Mouse (Mus musculus) hindbrain, postnatal 0 days (tissue): ENCODE measurements around the gene Zfp384. TPM values are rescaled to one million over a fixed set of nuclear protein-coding genes. Genes with fewer than 3 reads are reported as not detected.
A peak's percentile ranks its signal among the peaks of the same experiment; 100 is the strongest.

Source experiments
- ATAC-seq: fragments of 200-750 bp; cut with Nextera tagmentation; 2 replicates; pipeline ENCODE4 v1.8.0; 2017; ENCODE audit warnings: mild to moderate bottlenecking, moderate TSS enrichment, moderate library complexity
- DNase-seq: peaks from one replicate; pipeline ENCODE4 v3.0.0-alpha.2; 2015; ENCODE audit warnings: low spot score
- H3K27ac ChIP-seq: fragments of 300-500 bp; sonication (generic); 2 replicates; pipeline ENCODE4 v1.5.1; 2014; ENCODE audit warnings: mild to moderate bottlenecking
- H3K27me3 ChIP-seq: fragments of 300-500 bp; sonication (generic); 2 replicates; pipeline ENCODE4 v1.6.1; 2014; ENCODE audit warnings: low read length, mixed read lengths; ENCODE audit not compliant: insufficient read depth
- H3K36me3 ChIP-seq: fragments of 300-500 bp; sonication (generic); 2 replicates; pipeline ENCODE4 v1.6.1; 2014; ENCODE audit warnings: low read length, mixed read lengths; ENCODE audit not compliant: insufficient read depth
- H3K4me1 ChIP-seq: fragments of 300-500 bp; sonication (generic); 2 replicates; pipeline ENCODE4 v1.6.1; 2014; ENCODE audit warnings: antibody characterized with exemption, low read length, mixed read lengths; ENCODE audit not compliant: insufficient read depth
- H3K4me2 ChIP-seq: fragments of 300-500 bp; sonication (generic); 2 replicates; pipeline ENCODE4 v1.6.1; 2014; ENCODE audit warnings: low read depth, mild to moderate bottlenecking, low read length, moderate library complexity, mixed read lengths
- H3K4me3 ChIP-seq: fragments of 300-500 bp; sonication (generic); 2 replicates; pipeline ENCODE4 v1.5.1; 2014; ENCODE audit warnings: low read length
- H3K9ac ChIP-seq: fragments of 300-500 bp; sonication (generic); replicated peaks from 2 replicates; pipeline ENCODE4 v1.6.1; 2014; ENCODE audit warnings: mild to moderate bottlenecking, low read length, moderate library complexity, mixed read lengths
- H3K9me3 ChIP-seq: fragments of 300-500 bp; sonication (generic); 2 replicates; pipeline ENCODE4 v1.6.1; 2016; ENCODE audit warnings: low read length, mixed read lengths
- CTCF ChIP-seq: IDR thresholded peaks from 2 replicates; pipeline ENCODE4 v1.5.1; 2016; ENCODE audit warnings: antibody characterized with exemption, control low read depth, low read depth
- WGBS: fragments of 180-500 bp; shearing (Covaris S2); extraction: QIAGEN DNeasy Blood & Tissue Kit; methylation state at CpG from one replicate; pipeline ENCODE4 v1.1.7; 2014; 5-methylcytosine and 5-hydroxymethylcytosine counted together
- polyA plus RNA-seq: library from polyadenylated mRNA; unstranded; fragments of >200 nt; fragmentation: Nextera tagmentation; extraction: Ambion mirVana; gene quantifications from 2 replicates; pipeline ENCODE4 v1.2.1, GENCODE M21; 2015
- total RNA-seq: library from RNA; depleted of rRNA; stranded (reverse); fragments of >200 nt; gene quantifications from 2 replicates; pipeline ENCODE4 v1.2.3, GENCODE M21; 2014

Zfp384 gene
- total and polyA plus RNA-seq, 2 experiments from 2014 or later, result 11.6 to 38.6 TPM

- 0 out of 2 replicates have a peak, but pooled peaks cover 5% of the 10 kb centered on the region for H3K4me1 ChIP-seq
- H3K4me2 ChIP-seq, result peak overlapping the region; percentile 49
- no peak for TF ChIP-seq CTCF
- H3K36me3 ChIP-seq, result peaks cover 28% of the 10 kb centered on the region
- H3K9me3 ChIP-seq, result no peaks in the 10 kb centered on the region
- no peak for ATAC-seq
- H3K9ac ChIP-seq, result no peak overlapping the region
- no peak overlapping the region for H3K27ac ChIP-seq
- H3K27me3 ChIP-seq, result no peaks in the 10 kb centered on the region
- H3K4me3 ChIP-seq, result no peak overlapping the region
- WGBS, result 92% methylated on average over 4 of the region's 4 CpGs
- no peak for DNase-seq
These were observed 29.7 kb downstream of the Zfp384 start for GRCm38 (mm10) chr6:125038666-125039065.

DNA sequence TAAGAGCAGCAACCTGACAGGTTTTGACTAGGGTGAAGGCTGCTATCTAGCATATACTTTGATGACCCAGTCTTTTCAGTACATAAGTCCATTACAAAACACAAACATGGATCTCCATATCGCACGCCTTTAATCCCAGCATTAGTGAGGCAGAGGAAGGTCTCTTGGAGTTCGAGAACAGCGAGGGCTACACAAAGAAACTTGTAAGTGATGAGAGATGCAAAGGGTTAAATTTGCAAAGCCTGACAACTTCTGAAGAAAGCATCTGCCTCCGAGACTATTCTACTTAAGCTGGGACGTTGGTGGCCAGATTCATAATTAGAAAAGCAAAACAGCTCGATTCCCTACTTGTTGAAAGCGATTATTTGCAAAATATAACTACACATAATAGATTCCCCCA, 30.2 kb downstream of the Zfp384 start:
- peak overlapping the region; percentile 78 for H3K4me3 ChIP-seq
- no peak overlapping the region for H3K9ac ChIP-seq
- TF ChIP-seq CTCF, result no peak
- 0 out of 2 replicates have a peak, but pooled peaks cover 5% of the 10 kb centered on the region for H3K4me1 ChIP-seq
- H3K9me3 ChIP-seq, result no peaks in the 10 kb centered on the region
- H3K27me3 ChIP-seq, result no peaks in the 10 kb centered on the region
- H3K4me2 ChIP-seq, result peak overlapping the region; percentile 49
- no peak overlapping the region for H3K27ac ChIP-seq
- peaks cover 28% of the 10 kb centered on the region for H3K36me3 ChIP-seq
- ATAC-seq (peak; percentile 28), DNase-seq (no peak)
- WGBS, result 8% methylated on average over 8 of the region's 8 CpGs

DNA sequence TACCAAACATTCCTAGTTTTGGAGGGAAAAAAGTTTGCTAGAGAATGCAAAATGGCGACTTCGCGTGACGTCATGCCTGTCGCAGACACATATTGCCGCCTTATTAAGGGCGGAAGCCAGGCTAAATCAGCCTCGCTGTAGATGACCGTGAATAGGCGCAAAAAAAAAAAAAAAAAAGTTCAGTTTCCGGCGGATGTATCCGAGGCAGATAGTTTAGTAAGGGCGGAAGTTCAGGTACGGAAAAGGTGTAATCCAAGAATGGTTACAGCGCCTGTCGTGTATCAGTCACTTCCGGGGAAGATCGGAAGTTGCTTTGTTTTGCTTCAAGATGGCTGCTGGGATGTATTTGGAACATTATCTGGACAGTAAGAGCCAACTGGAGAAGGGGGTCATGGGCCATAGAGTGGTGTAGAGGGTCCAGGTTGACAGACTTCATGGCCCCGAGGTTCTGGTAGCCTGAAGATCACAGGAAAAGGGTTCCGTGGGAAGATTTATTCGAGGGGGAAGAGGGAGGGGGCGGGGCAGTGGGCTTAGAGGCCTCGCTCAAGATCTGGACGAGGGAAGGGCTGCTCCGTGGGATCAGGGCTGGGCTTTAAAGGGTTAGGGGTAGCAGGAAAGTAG, 30.7 kb downstream of the Zfp384 start, which contains the start of gene Ing4:
Ing4 (plus strand) TSS at position 228 of the 621 bp plus-strand sequence.
- Histone ChIP-seq H3K9me3 (no peaks in the 10 kb centered on the region), H3K4me3 (peak within 1 kb of the TSS; percentile 78), H3K4me1 (0 out of 2 replicates have a peak, but pooled peaks cover 5% of the 10 kb centered on the region), H3K27me3 (no peaks in the 10 kb centered on the region), H3K4me2 (peak within 1 kb of the TSS; percentile 90), H3K27ac (peak within 1 kb of the TSS; percentile 79), H3K9ac (peak within 1 kb of the TSS; percentile 60), H3K36me3 (peaks cover 32% of the 10 kb centered on the region)
- DNase-seq (peak; percentile 99), ATAC-seq (peak; percentile 98)
- no peak for TF ChIP-seq CTCF
- WGBS, result under 1% methylated on average over 26 of the region's 26 CpGs

DNA sequence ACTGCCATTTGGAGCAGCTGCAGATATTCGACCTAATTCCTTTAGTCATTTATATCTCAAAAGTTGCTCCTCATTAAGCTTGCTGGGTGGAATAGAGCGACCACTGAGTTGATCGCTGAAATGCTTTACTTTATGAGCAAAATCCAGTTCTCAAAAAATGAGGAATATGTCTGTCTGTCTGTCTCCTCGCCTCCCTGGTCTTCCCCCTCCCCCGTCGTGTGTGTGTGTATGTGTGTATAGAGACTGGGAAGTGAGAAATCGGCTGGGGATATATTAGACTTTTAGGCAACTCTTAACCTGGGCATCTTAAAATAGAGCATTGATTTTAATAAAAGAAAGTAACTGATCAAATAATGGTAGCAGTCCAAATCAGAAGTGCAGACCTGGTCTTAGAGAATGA, 31.3 kb downstream of the Zfp384 start:
- Histone ChIP-seq H3K4me2 (peak overlapping the region; percentile 90), H3K9ac (peak overlapping the region; percentile 60), H3K4me3 (peak overlapping the region; percentile 78), H3K9me3 (no peaks in the 10 kb centered on the region), H3K4me1 (0 out of 2 replicates have a peak, but pooled peaks cover 5% of the 10 kb centered on the region), H3K36me3 (peaks cover 29% of the 10 kb centered on the region), H3K27me3 (no peaks in the 10 kb centered on the region), H3K27ac (peak overlapping the region; percentile 79; the same call in 1 of the 2 replicates)
- DNase-seq (no peak), ATAC-seq (no peak)
- 27% methylated on average over 7 of the region's 7 CpGs for WGBS
- TF ChIP-seq CTCF, result no peak

GRCm38 (mm10) chr6:125041047-125041446, 32.1 kb downstream of the Zfp384 start:
- Histone ChIP-seq H3K36me3 (peaks cover 26% of the 10 kb centered on the region), H3K27ac (no peak overlapping the region), H3K4me1 (0 out of 2 replicates have a peak, but pooled peaks cover 5% of the 10 kb centered on the region), H3K4me2 (no peak overlapping the region), H3K9ac (no peak overlapping the region), H3K27me3 (no peaks in the 10 kb centered on the region), H3K9me3 (no peaks in the 10 kb centered on the region), H3K4me3 (no peak overlapping the region)
- 91% methylated on average over 7 of the region's 7 CpGs for WGBS
- no peak for TF ChIP-seq CTCF
- no peak for DNase-seq
- ATAC-seq, result no peak

DNA sequence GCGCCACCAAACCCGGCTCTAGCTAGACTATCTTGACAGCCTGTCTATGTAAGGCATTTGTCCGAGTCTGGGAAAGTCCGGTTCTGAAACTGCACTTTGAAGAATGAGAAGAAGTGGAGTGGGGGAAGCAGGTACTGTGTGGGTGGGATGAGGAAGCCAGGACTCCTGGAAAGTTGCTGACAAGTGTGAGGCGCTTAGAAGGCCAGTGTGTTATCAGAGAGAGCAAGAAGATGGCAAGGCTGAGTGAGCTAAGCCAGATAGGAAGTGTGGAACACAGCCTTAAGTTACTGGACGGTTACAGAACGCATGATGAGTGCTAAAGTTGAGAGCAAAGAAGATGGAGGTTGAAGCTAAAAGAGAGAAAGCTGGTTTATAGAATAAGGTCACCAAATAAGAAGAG, 33.1 kb downstream of the Zfp384 start:
- Histone ChIP-seq H3K27ac (no peak overlapping the region), H3K36me3 (peaks cover 22% of the 10 kb centered on the region), H3K9ac (no peak overlapping the region), H3K4me3 (no peak overlapping the region), H3K4me1 (0 out of 2 replicates have a peak, but pooled peaks cover 5% of the 10 kb centered on the region), H3K9me3 (no peaks in the 10 kb centered on the region), H3K4me2 (no peak overlapping the region), H3K27me3 (no peaks in the 10 kb centered on the region)
- TF ChIP-seq CTCF, result no peak
- 96% methylated on average over 7 of the region's 7 CpGs for WGBS
- ATAC-seq (no peak), DNase-seq (no peak)

DNA sequence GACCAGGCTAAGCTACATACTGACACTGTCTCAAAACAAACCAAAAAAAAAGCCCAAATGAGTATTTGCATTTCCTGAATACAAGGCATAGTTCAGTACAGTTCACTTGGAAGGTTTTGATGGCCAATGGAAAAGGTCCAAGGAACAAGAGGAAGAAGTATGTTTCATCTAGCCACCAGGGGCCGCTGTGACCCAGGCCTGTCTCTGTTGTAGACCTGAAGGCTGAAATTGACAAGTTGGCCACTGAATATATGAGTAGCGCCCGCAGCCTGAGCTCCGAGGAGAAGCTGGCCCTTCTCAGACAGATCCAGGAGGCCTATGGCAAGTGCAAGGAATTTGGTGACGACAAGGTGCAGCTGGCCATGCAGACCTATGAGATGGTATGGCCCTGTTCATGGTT, 37.7 kb downstream of the Zfp384 start:
- Histone ChIP-seq H3K9me3 (no peaks in the 10 kb centered on the region), H3K4me1 (no peaks in the 10 kb centered on the region), H3K27ac (no peak overlapping the region), H3K27me3 (no peaks in the 10 kb centered on the region), H3K4me2 (no peak overlapping the region), H3K9ac (no peak overlapping the region), H3K4me3 (no peak overlapping the region), H3K36me3 (peaks cover 49% of the 10 kb centered on the region)
- DNase-seq (peak; percentile 92), ATAC-seq (peak; percentile 79)
- TF ChIP-seq CTCF, result peak; percentile 96
- WGBS, result 26% methylated on average over 5 of the region's 5 CpGs
